Mouse (Mus musculus): ENCODE measurements around the gene Nacad.

DNA sequence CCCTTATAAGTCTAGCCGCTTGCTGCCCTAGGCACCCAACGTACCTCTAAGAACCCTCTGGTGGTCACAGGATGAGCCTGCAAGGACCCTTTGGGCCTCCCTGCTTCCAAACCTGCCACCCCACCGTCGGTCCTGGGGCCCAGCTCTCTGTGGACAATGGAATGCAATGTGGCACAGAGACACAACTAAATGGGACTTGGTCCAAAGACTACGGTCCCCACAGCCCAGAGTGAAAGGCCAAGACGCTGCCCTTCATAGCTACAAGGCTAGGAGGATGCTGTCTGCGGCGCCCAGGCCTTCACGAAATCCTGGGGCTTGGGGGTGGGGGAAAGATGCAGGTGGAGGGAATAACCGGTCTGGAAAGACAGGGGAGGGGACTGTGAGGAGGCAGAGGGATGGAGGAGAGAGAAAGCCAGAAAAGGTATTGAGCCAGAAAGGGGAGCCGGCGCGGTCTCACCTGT is 802 bp downstream of the Nacad start:
- TF ChIP-seq CTCF (IDR thresholded peaks at IDR 0.05; ENCODE audit: low read depth) (peak; percentile 30; the same call in 1 of the 2 replicates), EP300 (IDR thresholded peaks at IDR 0.05; ENCODE audit: low read depth) (no peak)

Measured in liver, postnatal 0 days (tissue).